Mouse (Mus musculus) CH12.LX (cell line): ENCODE measurements around the gene Cyp1a1.

Experiments used
- CTCF ChIP-seq, 2 experiments: IDR thresholded peaks in 1 of 2; conservative IDR thresholded peaks in 1 of 2; 2 replicates each; pipeline ENCODE4 v1.5.1; 2011 to 2012; ENCODE audit warnings: low read depth in 2 of 2, low read length in 2 of 2, improper control_type of control experiment in 1 of 2, inconsistent platforms in 1 of 2, mild to moderate bottlenecking in 1 of 2, moderate library complexity in 1 of 2
- EP300 ChIP-seq: IDR thresholded peaks from 2 replicates; pipeline ENCODE4 v1.6.1; 2011; ENCODE audit warnings: low read length, improper control_type of control experiment
- GABPA ChIP-seq: IDR thresholded peaks from 2 replicates; pipeline ENCODE4 v1.6.1; 2012; ENCODE audit warnings: low read depth, low read length, improper control_type of control experiment, inconsistent platforms; ENCODE audit not compliant: insufficient replicate concordance
- POLR2A ChIP-seq: IDR thresholded peaks from 2 replicates; pipeline ENCODE4 v1.6.1; 2011; ENCODE audit warnings: low read depth, mild to moderate bottlenecking, improper control_type of control experiment, low read length
- RCOR1 ChIP-seq: conservative IDR thresholded peaks from 2 replicates; pipeline ENCODE4 v1.6.1; 2012; ENCODE audit warnings: low read depth, mild to moderate bottlenecking, inconsistent platforms, low read length, improper control_type of control experiment
- SIN3A ChIP-seq: IDR thresholded peaks from 2 replicates; pipeline ENCODE4 v1.6.1; 2012; ENCODE audit warnings: low read length, improper control_type of control experiment, inconsistent platforms
- USF2 ChIP-seq: conservative IDR thresholded peaks from 2 replicates; pipeline ENCODE4 v1.6.1; 2011; ENCODE audit warnings: low read depth, low read length, improper control_type of control experiment
- ZKSCAN1 ChIP-seq: IDR thresholded peaks from 2 replicates; pipeline ENCODE4 v1.6.1; 2012; ENCODE audit warnings: low read depth, inconsistent platforms, low read length, improper control_type of control experiment, borderline replicate concordance
- ZMIZ1 ChIP-seq: IDR thresholded peaks from 2 replicates; pipeline ENCODE4 v1.6.1; 2012; ENCODE audit warnings: low read depth, mild to moderate bottlenecking, inconsistent platforms, low read length, improper control_type of control experiment

- TF ChIP-seq CTCF (conservative IDR thresholded peaks at IDR 0.05 in 1 of 2, IDR thresholded peaks at IDR 0.05 in 1 of 2; ENCODE audit: low read depth in 2 of 2, low read length in 2 of 2) = no peak
- no peak for TF ChIP-seq GABPA
- TF ChIP-seq RCOR1 = no peak
- no peak for TF ChIP-seq POLR2A
- no peak for TF ChIP-seq SIN3A
- no peak for TF ChIP-seq EP300
- no peak for TF ChIP-seq ZMIZ1
- no peak for TF ChIP-seq USF2
- TF ChIP-seq ZKSCAN1 = no peak
Observed at GRCm38 (mm10) chr9:57654966-57655365, 32.8 kb upstream of the Cyp1a1 start.
